Mouse (Mus musculus): Measurements from ENCODE around the gene Gpatch4. TPM values are rescaled to one million over a fixed set of nuclear protein-coding genes. Genes with fewer than 3 reads are reported as not detected.

Gene Gpatch4
- polyA plus RNA-seq, 1 experiment, result 34.8 TPM

GRCm38 (mm10) chr3:88022322-88023191 is 20.4 kb upstream of the Gpatch4 start:
- TF ChIP-seq GATA1 (IDR thresholded peaks at IDR 0.05; ENCODE audit: low read length), result no peak

- TF ChIP-seq GATA1 (IDR thresholded peaks at IDR 0.05; ENCODE audit: low read length), result no peak
These were observed 19.5 kb upstream of the Gpatch4 start for GRCm38 (mm10) chr3:88023192-88024074.

- no peak for TF ChIP-seq GATA1 (IDR thresholded peaks at IDR 0.05; ENCODE audit: low read length)
These were observed 16.1 kb upstream of the Gpatch4 start for GRCm38 (mm10) chr3:88026823-88027222.

- no peak for TF ChIP-seq GATA1 (IDR thresholded peaks at IDR 0.05; ENCODE audit: low read length)
These were observed 15.3 kb upstream of the Gpatch4 start, which contains the start of gene Hapln2 for GRCm38 (mm10) chr3:88027434-88028186. Hapln2 (minus strand) TSS chr3:88027583.

- TF ChIP-seq GATA1 (IDR thresholded peaks at IDR 0.05; ENCODE audit: low read length), result no peak
These were observed 12.1 kb upstream of the Gpatch4 start for GRCm38 (mm10) chr3:88030608-88031395.

- TF ChIP-seq GATA1 (IDR thresholded peaks at IDR 0.05; ENCODE audit: low read length), result no peak
These were observed 9.4 kb upstream of the Gpatch4 start for GRCm38 (mm10) chr3:88033506-88033905.

- TF ChIP-seq GATA1 (IDR thresholded peaks at IDR 0.05; ENCODE audit: low read length), result no peak
These were observed 7.2 kb upstream of the Gpatch4 start for GRCm38 (mm10) chr3:88035561-88036293.

- no peak for TF ChIP-seq GATA1 (IDR thresholded peaks at IDR 0.05; ENCODE audit: low read length)
These were observed 6.6 kb downstream of the Gpatch4 start for GRCm38 (mm10) chr3:88049532-88049931.

GRCm38 (mm10) chr3:88057030-88057429 is 14.1 kb downstream of the Gpatch4 start:
- no peak for TF ChIP-seq GATA1 (IDR thresholded peaks at IDR 0.05; ENCODE audit: low read length)

GRCm38 (mm10) chr3:88057902-88058696 is 15.2 kb downstream of the Gpatch4 start, which contains the start of gene Naxe:
Naxe (minus strand) TSS chr3:88058495.
- no peak for TF ChIP-seq GATA1 (IDR thresholded peaks at IDR 0.05; ENCODE audit: low read length)

GRCm38 (mm10) chr3:88068386-88068785 is 25.5 kb downstream of the Gpatch4 start:
- no peak for TF ChIP-seq GATA1 (IDR thresholded peaks at IDR 0.05; ENCODE audit: low read length)

- TF ChIP-seq GATA1 (IDR thresholded peaks at IDR 0.05; ENCODE audit: low read length), result no peak
These were observed 28.9 kb downstream of the Gpatch4 start for GRCm38 (mm10) chr3:88071783-88072182.

- no peak for TF ChIP-seq GATA1 (IDR thresholded peaks at IDR 0.05; ENCODE audit: low read length)
These were observed 30.7 kb downstream of the Gpatch4 start for GRCm38 (mm10) chr3:88073631-88074030.
